ENCODE assay signal across 15 mouse cellular contexts in the genomic region with DNA sequence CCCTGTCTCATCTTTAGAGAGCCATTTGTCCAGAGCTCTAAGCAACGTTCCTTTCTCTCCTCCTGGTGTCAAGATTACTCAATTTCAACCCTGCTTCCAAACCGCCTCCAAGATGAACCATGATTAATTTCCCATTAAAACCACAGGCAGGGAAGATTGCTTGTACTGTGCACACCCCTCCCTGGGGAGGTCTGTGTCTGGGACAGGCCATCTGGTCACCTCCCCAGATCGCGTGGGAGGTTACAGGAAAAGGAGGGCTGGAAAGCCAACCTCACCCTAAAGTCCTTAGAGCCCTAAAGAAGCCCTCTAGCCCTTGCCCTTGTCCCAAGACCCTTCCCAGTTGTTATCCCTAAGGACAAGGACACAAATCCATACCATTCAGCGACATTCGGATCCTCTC. TPM values are rescaled to one million over a fixed set of nuclear protein-coding genes. Genes with fewer than 3 reads are reported as not detected.
DNase-seq lines count a peak whose midpoint lies in the region; ATAC-seq and TF ChIP-seq lines count a peak whose summit lies in the region.
"Had no signal": no experiment of that assay in that cellular context is flagged by ENCODE, and none has a peak within 500 bp of the region (broad histone marks: within the 10 kb centered on the region; RNA-seq: fewer than 3 reads in every experiment).

No protein-coding gene starts in this region.

- no peak for TF ChIP-seq POLR2A in thymus, adult 2 months (IDR thresholded peaks at IDR 0.05; ENCODE audit: control insufficient read depth, extremely low read depth, insufficient read depth, low read length, poor library complexity)

- no peaks in the 10 kb centered on the region for H3K9me3 ChIP-seq in intestine, postnatal 0 days (ENCODE audit: control insufficient read depth)
- H3K9me3 ChIP-seq in intestine, embryonic 16.5 days (ENCODE audit: control insufficient read depth, low read length), result peaks cover 6% of the 10 kb centered on the region; the same call in 1 of the 2 replicates
- no peaks in the 10 kb centered on the region for H3K9me3 ChIP-seq in hindbrain, embryonic 13.5 days
- H3K9me3 ChIP-seq: heart, embryonic 15.5 days had no signal

- ATAC-seq in intestine, postnatal 0 days, result no peak
- no peak for ATAC-seq in intestine, embryonic 16.5 days
- ATAC-seq in hindbrain, embryonic 13.5 days (ENCODE audit: low FRiP score), result no peak
- ATAC-seq: lung, postnatal 0 days; midbrain, embryonic 13.5 days had no signal

- peak; percentile 18 for DNase-seq in embryo, embryonic 10.5 days (ENCODE audit: low spot score)
- DNase-seq in embryo, embryonic 9.5 days (ENCODE audit: extremely low spot score), result no peak
- peak; percentile 50 for DNase-seq in Muller cell, postnatal 12 days (ENCODE audit: inconsistent ontology term)
- no peak for DNase-seq in thymus, postnatal 25 days
- no peak for DNase-seq in thymus, adult 2 months
- DNase-seq: adrenal gland, postnatal 36 days; liver; thymus, postnatal 14 days had no signal

- no peak overlapping the region for H3K4me3 ChIP-seq in intestine, postnatal 0 days (ENCODE audit: low read depth, low read length)
- no peak overlapping the region for H3K4me3 ChIP-seq in intestine, embryonic 16.5 days (ENCODE audit: low read length)
- H3K4me3 ChIP-seq in hindbrain, embryonic 13.5 days, result no peak overlapping the region
- no peak overlapping the region for H3K4me3 ChIP-seq in thymus, adult 2 months (ENCODE audit: control insufficient read depth, insufficient read depth, low read length)
- H3K4me3 ChIP-seq: heart, embryonic 15.5 days; midbrain, embryonic 13.5 days; neural tube, embryonic 13.5 days had no signal

- H3K9ac ChIP-seq in intestine, postnatal 0 days (ENCODE audit: low read depth, low read length), result no peak overlapping the region
- no peak overlapping the region for H3K9ac ChIP-seq in intestine, embryonic 16.5 days (ENCODE audit: low read depth, low read length)
- no peak overlapping the region for H3K9ac ChIP-seq in hindbrain, embryonic 13.5 days
- H3K9ac ChIP-seq: heart, embryonic 15.5 days; midbrain, embryonic 13.5 days; neural tube, embryonic 13.5 days had no signal

- 68% methylated on average over 6 of the region's 6 CpGs for WGBS in intestine, postnatal 0 days
- 74% methylated on average over 6 of the region's 6 CpGs for WGBS in intestine, embryonic 16.5 days
- 51% methylated on average over 6 of the region's 6 CpGs for WGBS in hindbrain, embryonic 13.5 days
- WGBS in thymus, adult 2 months, result 95% methylated on average over 6 of the region's 6 CpGs

- H3K27me3 ChIP-seq in intestine, postnatal 0 days (replicated peaks; ENCODE audit: control insufficient read depth, insufficient read depth, low read length), result no peaks in the 10 kb centered on the region
- no peaks in the 10 kb centered on the region for H3K27me3 ChIP-seq in intestine, embryonic 16.5 days (replicated peaks; ENCODE audit: control insufficient read depth, insufficient read depth, low read length)
- no peaks in the 10 kb centered on the region for H3K27me3 ChIP-seq in hindbrain, embryonic 13.5 days
- no peaks in the 10 kb centered on the region for H3K27me3 ChIP-seq in thymus, adult 2 months (ENCODE audit: control insufficient read depth, insufficient read depth, low read length)
- H3K27me3 ChIP-seq: heart, embryonic 15.5 days; midbrain, embryonic 13.5 days; neural tube, embryonic 13.5 days had no signal

- H3K27ac ChIP-seq in intestine, postnatal 0 days (ENCODE audit: low read depth, low read length), result peak overlapping the region; percentile 65
- H3K27ac ChIP-seq in intestine, embryonic 16.5 days (ENCODE audit: low read length), result no peak overlapping the region
- H3K27ac ChIP-seq in hindbrain, embryonic 13.5 days, result peak overlapping the region; percentile 4; the same call in 1 of the 2 replicates
- no peak overlapping the region for H3K27ac ChIP-seq in thymus, adult 2 months (ENCODE audit: control insufficient read depth, insufficient read depth, low read length)
- H3K27ac ChIP-seq: midbrain, embryonic 13.5 days had no signal

- H3K4me1 ChIP-seq in intestine, postnatal 0 days (replicated peaks; ENCODE audit: control insufficient read depth, insufficient read depth, low read length), result peaks cover 26% of the 10 kb centered on the region
- peaks cover 43% of the 10 kb centered on the region for H3K4me1 ChIP-seq in intestine, embryonic 16.5 days (ENCODE audit: control insufficient read depth, insufficient read depth, low read length)
- H3K4me1 ChIP-seq in hindbrain, embryonic 13.5 days (replicated peaks), result peaks cover 36% of the 10 kb centered on the region
- no peaks in the 10 kb centered on the region for H3K4me1 ChIP-seq in thymus, adult 2 months (replicated peaks; ENCODE audit: control insufficient read depth, insufficient read depth, low read length)

- peaks cover 21% of the 10 kb centered on the region; the same call in 1 of the 2 replicates for H3K36me3 ChIP-seq in intestine, postnatal 0 days (ENCODE audit: control insufficient read depth, insufficient read depth)
- H3K36me3 ChIP-seq in intestine, embryonic 16.5 days (ENCODE audit: control insufficient read depth, insufficient read depth, low read length), result peaks cover 4% of the 10 kb centered on the region
- H3K36me3 ChIP-seq in hindbrain, embryonic 13.5 days, result peaks cover 9% of the 10 kb centered on the region; the same call in 1 of the 2 replicates
- no peaks in the 10 kb centered on the region for H3K36me3 ChIP-seq in thymus, adult 2 months (ENCODE audit: control insufficient read depth, insufficient read depth, low read length)
- H3K36me3 ChIP-seq: heart, embryonic 15.5 days had no signal

- no peak for TF ChIP-seq CTCF in intestine, postnatal 0 days (IDR thresholded peaks at IDR 0.05; ENCODE audit: low read depth)
- TF ChIP-seq CTCF in thymus, adult 2 months (IDR thresholded peaks at IDR 0.05; ENCODE audit: borderline replicate concordance, control insufficient read depth, extremely low read depth, insufficient read depth, low read length, poor library complexity), result no peak

- H3K4me2 ChIP-seq in intestine, postnatal 0 days (replicated peaks; ENCODE audit: low read depth), result no peak overlapping the region
- no peak overlapping the region for H3K4me2 ChIP-seq in intestine, embryonic 16.5 days (ENCODE audit: low read depth, low read length)
- H3K4me2 ChIP-seq in hindbrain, embryonic 13.5 days, result no peak overlapping the region
- H3K4me2 ChIP-seq: heart, embryonic 15.5 days; midbrain, embryonic 13.5 days; neural tube, embryonic 13.5 days had no signal

RNA-seq across cellular contexts. Expression of a gene that starts 45.6 kb away (rescaled TPM):
- polyA plus RNA-seq in intestine, postnatal 0 days (2015; fragmentation: Nextera tagmentation; extraction: Ambion mirVana), result 41.5 and 43.2 TPM in 2 replicates
- 26.1 and 28.0 TPM in 2 replicates for polyA plus RNA-seq in intestine, embryonic 16.5 days (2015; fragmentation: Nextera tagmentation; extraction: Ambion mirVana)
- polyA plus RNA-seq in hindbrain, embryonic 13.5 days (2015; fragmentation: Nextera tagmentation; extraction: Ambion mirVana), result 96.0 and 102 TPM in 2 replicates
- polyA plus RNA-seq in thymus, adult 2 months (2012; rRNA removed), result 7.3 and 12.4 TPM in 2 replicates

Comparison
In these comparisons a context has a peak if more than half of its experiments do, and no peak if none do; other contexts are left out.
1. DNase-seq: peak in embryo, embryonic 10.5 days (single experiment) and Muller cell, postnatal 12 days (single experiment); none in embryo, embryonic 9.5 days (single experiment), thymus, postnatal 25 days (single experiment) and thymus, adult 2 months (single experiment).
2. H3K27ac ChIP-seq: peak in intestine, postnatal 0 days (single experiment) and hindbrain, embryonic 13.5 days (single experiment); none in intestine, embryonic 16.5 days (single experiment) and thymus, adult 2 months (single experiment).